Mouse (Mus musculus) megakaryocyte, embryonic 14.5 days (primary cell): ENCODE measurements around the gene Akap13. TPM values are rescaled to one million over a fixed set of nuclear protein-coding genes. Genes with fewer than 3 reads are reported as not detected.
A peak's percentile ranks its signal among the peaks of the same experiment; 100 is the strongest.
"Not testable (repeated sequence)": the region's sequence is repeated elsewhere in the genome, so short reads cannot be mapped to it uniquely, and the experiment has no call there.

Source experiments
- H3K27me3 ChIP-seq: replicated peaks from 2 replicates; pipeline ENCODE3; 2012; ENCODE audit warnings: inconsistent platforms
- H3K36me3 ChIP-seq: replicated peaks from 2 replicates; pipeline ENCODE3; 2012; ENCODE audit warnings: low read length, inconsistent platforms, mixed read lengths
- H3K4me1 ChIP-seq: 2 replicates; pipeline ENCODE4 v1.6.1; 2012; ENCODE audit warnings: inconsistent platforms
- H3K4me3 ChIP-seq: replicated peaks from 2 replicates; pipeline ENCODE3; 2012; ENCODE audit warnings: moderate library complexity, mild to moderate bottlenecking, inconsistent platforms
- H3K9me3 ChIP-seq: 2 replicates; pipeline ENCODE4 v1.6.1; 2012; ENCODE audit warnings: inconsistent platforms
- FLI1 ChIP-seq: IDR thresholded peaks from 2 replicates; pipeline ENCODE4 v1.6.1; 2012; ENCODE audit warnings: low read length, inconsistent platforms, mixed read lengths
- GATA1 ChIP-seq: IDR thresholded peaks from 3 replicates; pipeline ENCODE4 v1.6.1; 2012; ENCODE audit warnings: mixed read lengths, low read length, inconsistent platforms, borderline replicate concordance
- polyA plus RNA-seq: library from polyadenylated mRNA; stranded (reverse); fragments of >175 nt; gene quantifications from 2 replicates; pipeline ENCODE4 v1.2.3, GENCODE M21; 2012; ENCODE audit warnings: low replicate concordance; ENCODE audit not compliant: insufficient read depth

The Akap13 gene
- polyA plus RNA-seq, 1 experiment: 9.5 TPM

- TF ChIP-seq FLI1 (no peak), GATA1 (no peak)
- Histone ChIP-seq H3K27me3 (no peaks in the 10 kb centered on the region), H3K9me3 (no peaks in the 10 kb centered on the region), H3K4me3 (no peak overlapping the region), H3K4me1 (peaks cover 73% of the 10 kb centered on the region), H3K36me3 (peaks cover 84% of the 10 kb centered on the region)
Observed at GRCm38 (mm10) chr7:75609456-75610262, 154.3 kb downstream of the Akap13 start.

DNA sequence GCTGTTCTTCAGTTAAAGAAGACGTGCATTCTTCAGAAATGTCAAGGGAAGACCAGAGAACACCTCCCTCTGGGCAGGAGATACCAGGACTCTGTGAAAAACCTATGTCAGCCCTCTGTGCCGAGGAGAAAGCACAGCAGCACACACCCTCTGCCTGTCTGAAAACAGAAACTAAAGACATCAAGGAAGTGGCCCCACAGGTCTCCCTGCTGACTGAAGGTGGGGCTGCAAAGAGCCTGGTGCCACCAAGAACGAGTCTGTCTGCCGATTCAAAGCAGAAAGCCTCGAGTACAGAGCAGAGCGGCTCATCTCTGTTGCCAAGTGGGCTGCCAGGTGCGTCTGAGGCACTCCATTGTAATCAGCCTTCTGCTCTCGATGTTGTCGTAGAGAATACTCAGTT, 155.1 kb downstream of the Akap13 start:
- no peaks in the 10 kb centered on the region for H3K27me3 ChIP-seq
- H3K4me3 ChIP-seq: no peak overlapping the region
- TF ChIP-seq GATA1 (no peak), FLI1 (no peak)
- H3K36me3 ChIP-seq: peaks cover 84% of the 10 kb centered on the region
- peaks cover 76% of the 10 kb centered on the region for H3K4me1 ChIP-seq
- no peaks in the 10 kb centered on the region for H3K9me3 ChIP-seq

- H3K4me3 ChIP-seq: peak overlapping the region; percentile 89
- H3K4me1 ChIP-seq: peaks cover 74% of the 10 kb centered on the region
- TF ChIP-seq GATA1 (no peak), FLI1 (no peak)
Observed at GRCm38 (mm10) chr7:75611261-75611950, 156.1 kb downstream of the Akap13 start.

GRCm38 (mm10) chr7:75612000-75612682, 156.8 kb downstream of the Akap13 start:
- H3K36me3 ChIP-seq: peaks cover 92% of the 10 kb centered on the region
- H3K27me3 ChIP-seq: no peaks in the 10 kb centered on the region
- H3K9me3 ChIP-seq: no peaks in the 10 kb centered on the region
- peak; percentile 75; the same call in 2 of the 3 replicates for TF ChIP-seq GATA1
- TF ChIP-seq FLI1: no peak
- peaks cover 79% of the 10 kb centered on the region for H3K4me1 ChIP-seq
- H3K4me3 ChIP-seq: peak overlapping the region; percentile 89

More at GRCm38 (mm10) chr7:75611261-75611950, 156.1 kb downstream of the Akap13 start:
- H3K36me3 ChIP-seq: peaks cover 88% of the 10 kb centered on the region
- no peaks in the 10 kb centered on the region for H3K27me3 ChIP-seq
- H3K9me3 ChIP-seq: no peaks in the 10 kb centered on the region

- Histone ChIP-seq H3K4me1 (peaks cover 80% of the 10 kb centered on the region), H3K9me3 (no peaks in the 10 kb centered on the region), H3K27me3 (no peaks in the 10 kb centered on the region), H3K4me3 (peak overlapping the region; percentile 89), H3K36me3 (peaks cover 90% of the 10 kb centered on the region)
- no peak for TF ChIP-seq GATA1
- TF ChIP-seq FLI1: no peak
Observed at GRCm38 (mm10) chr7:75612683-75613053, 157.3 kb downstream of the Akap13 start.

DNA sequence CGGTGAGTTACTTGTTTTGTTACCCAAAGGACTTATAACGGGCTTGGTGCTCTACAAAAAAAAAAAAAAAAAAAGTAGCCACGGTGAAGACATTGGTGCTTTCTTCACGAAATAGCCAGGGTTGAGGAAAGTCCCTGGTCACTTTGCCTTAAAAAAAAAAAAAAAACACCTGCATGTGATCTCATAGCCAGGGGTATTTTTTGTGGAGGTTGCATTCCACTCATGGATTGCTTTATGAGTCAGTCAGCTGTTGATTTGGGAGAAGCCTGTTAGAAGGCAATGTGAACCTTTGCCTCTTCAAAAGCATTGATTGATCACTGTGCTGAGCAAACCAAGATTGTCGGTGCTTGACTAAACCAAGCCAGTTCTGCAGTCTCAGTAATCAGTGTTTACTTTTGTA, 157.9 kb downstream of the Akap13 start:
- Histone ChIP-seq H3K4me1 (peaks cover 79% of the 10 kb centered on the region), H3K4me3 (peak overlapping the region; percentile 80), H3K36me3 (peaks cover 88% of the 10 kb centered on the region), H3K9me3 (no peaks in the 10 kb centered on the region), H3K27me3 (no peaks in the 10 kb centered on the region)
- TF ChIP-seq GATA1 (no peak), FLI1 (no peak)

- Histone ChIP-seq H3K4me3 (no peak overlapping the region), H3K27me3 (no peaks in the 10 kb centered on the region), H3K4me1 (peaks cover 67% of the 10 kb centered on the region), H3K36me3 (peaks cover 88% of the 10 kb centered on the region), H3K9me3 (no peaks in the 10 kb centered on the region)
- no peak for TF ChIP-seq FLI1
- no peak for TF ChIP-seq GATA1
Observed at GRCm38 (mm10) chr7:75614826-75615225, 159.5 kb downstream of the Akap13 start.

GRCm38 (mm10) chr7:75617246-75617645, 161.9 kb downstream of the Akap13 start:
- Histone ChIP-seq H3K36me3 (peaks cover 88% of the 10 kb centered on the region), H3K4me1 (peaks cover 52% of the 10 kb centered on the region)
- H3K27me3 ChIP-seq, H3K9me3 ChIP-seq, H3K4me3 ChIP-seq: not testable (repeated sequence)

- Histone ChIP-seq H3K9me3 (no peaks in the 10 kb centered on the region), H3K27me3 (no peaks in the 10 kb centered on the region), H3K4me3 (no peak overlapping the region), H3K36me3 (peaks cover 92% of the 10 kb centered on the region), H3K4me1 (peaks cover 38% of the 10 kb centered on the region)
- no peak for TF ChIP-seq GATA1
- TF ChIP-seq FLI1: no peak
Observed at GRCm38 (mm10) chr7:75618699-75619098, 163.4 kb downstream of the Akap13 start.

- Histone ChIP-seq H3K4me3 (no peak overlapping the region), H3K9me3 (no peaks in the 10 kb centered on the region), H3K27me3 (no peaks in the 10 kb centered on the region), H3K4me1 (peaks cover 27% of the 10 kb centered on the region), H3K36me3 (peaks cover 90% of the 10 kb centered on the region)
- no peak for TF ChIP-seq GATA1
- TF ChIP-seq FLI1: no peak
Observed at GRCm38 (mm10) chr7:75619875-75620274, 164.5 kb downstream of the Akap13 start.
